Mouse (Mus musculus): Measurements from ENCODE around the gene Phactr4.

Gene Phactr4

GRCm38 (mm10) chr4:132367480-132368201 lies 54.6 kb downstream of the Phactr4 start:
- no peak for DNase-seq

DNA sequence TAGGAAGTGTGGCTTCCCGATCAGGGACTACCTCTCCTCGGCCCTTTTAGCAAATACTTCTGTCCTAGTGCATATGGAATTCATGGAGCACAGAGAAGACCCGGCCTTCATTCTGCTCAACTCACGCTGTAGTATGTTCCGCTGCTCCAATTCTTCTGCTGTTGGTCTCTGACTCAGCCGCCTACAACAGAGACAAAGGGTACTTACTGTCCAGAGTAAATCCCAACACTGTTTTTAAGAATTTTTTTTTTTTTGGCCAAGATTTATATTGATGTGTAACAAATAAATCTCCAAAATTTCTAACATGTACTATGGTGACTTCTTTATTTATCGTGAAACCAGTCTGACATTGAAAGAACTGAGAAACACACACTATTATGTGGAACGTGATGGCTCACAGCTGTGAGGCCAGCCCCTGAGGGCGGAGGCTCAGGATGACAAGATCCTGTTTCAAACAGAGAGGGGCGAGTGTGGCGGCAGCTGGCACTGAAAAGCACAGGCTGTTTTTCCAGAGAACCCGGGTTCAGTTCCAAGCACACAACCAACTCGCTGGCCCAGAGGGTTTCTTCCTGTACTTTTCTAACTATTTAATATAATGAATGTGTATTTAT lies 56.7 kb downstream of the Phactr4 start:
- no peak for DNase-seq

DNA sequence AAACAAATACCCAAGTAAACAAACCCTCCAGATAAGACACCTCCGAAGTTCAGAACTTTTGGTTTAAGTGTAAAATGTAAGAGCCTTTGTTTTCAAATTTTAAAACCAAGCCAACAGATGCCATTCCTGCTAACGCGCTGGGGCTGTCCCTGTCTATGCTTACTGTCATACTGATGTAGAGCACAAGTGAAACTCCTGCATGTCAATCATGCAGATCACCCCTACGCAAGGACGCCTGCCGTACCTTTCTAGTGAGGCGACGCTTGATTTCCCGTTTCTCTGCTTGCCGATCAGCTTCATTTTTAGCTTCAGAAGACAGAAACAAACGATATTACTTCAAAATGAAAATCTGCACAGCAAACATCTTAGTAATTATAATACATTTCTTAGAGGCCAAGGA lies 58.8 kb downstream of the Phactr4 start:
- DNase-seq: no peak

GRCm38 (mm10) chr4:132359510-132359909 lies 62.8 kb downstream of the Phactr4 start:
- DNase-seq: no peak

DNA sequence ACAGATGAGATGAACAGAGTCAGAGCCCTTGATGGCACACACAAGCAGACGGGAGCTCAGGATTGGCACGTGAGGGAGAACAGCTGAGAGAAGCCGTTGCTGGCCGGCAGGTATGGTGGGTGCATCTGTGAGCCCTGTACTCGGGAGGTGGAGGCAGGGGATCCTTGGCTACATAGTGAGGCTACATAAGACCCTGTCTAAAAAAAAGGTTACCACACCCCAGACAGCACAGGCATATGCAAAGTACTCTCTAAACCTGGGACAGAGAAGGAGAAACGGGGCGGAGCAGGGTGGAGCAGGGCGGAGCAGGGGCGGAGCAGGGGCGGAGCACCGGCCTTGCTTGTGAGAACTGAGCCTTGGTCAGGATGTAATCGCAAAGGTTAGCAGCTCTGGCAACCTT lies 66.1 kb downstream of the Phactr4 start:
- peak; percentile 29 for DNase-seq

- no peak for DNase-seq
These were observed 66.9 kb downstream of the Phactr4 start for GRCm38 (mm10) chr4:132355403-132355802.

DNA sequence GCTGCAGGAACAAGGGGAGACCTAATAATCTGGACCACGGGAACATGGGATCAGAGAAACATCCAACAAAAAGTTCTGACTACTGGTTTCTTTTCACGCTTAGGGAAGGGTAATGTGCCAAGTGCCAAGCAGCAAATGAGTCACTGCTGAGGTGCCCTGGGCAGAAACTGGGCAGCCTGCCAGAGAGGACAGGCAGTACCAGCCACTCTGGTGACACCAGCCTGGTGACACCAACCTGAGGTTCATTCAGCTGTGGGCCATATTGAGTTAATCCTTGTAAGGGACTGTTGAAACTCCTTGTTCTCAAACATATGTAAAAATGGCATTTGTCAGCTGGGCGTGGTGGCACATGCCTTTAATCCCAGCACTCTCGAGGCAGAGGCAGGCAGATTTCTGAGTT lies 67.7 kb downstream of the Phactr4 start:
- DNase-seq: no peak

DNA sequence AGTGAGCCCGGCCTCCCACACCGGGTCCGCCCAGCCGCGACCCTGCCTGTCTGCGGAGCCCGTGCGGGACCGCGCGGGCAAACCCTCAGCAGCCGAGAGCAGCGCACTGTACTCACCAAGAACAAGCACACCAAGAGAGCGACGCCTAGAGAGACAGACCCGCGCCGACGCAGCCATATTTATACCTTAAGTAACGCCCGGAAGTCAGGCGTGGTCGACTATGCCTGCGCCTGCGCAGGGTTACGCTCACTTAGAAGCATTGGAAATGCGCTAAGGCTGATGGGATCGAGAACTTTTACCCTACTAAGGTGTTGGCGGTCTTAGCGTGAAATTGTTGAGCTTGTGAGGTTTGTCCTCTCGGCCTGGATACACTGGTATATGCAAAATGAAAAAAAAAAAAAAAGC lies 68.8 kb downstream of the Phactr4 start, which contains the start of gene Rcc1:
Rcc1 (minus strand) TSS at position 125 of the 405 bp plus-strand sequence.
- DNase-seq: peak; percentile 91

- DNase-seq: no peak
These were observed 69.5 kb downstream of the Phactr4 start for GRCm38 (mm10) chr4:132352739-132353138.

DNA sequence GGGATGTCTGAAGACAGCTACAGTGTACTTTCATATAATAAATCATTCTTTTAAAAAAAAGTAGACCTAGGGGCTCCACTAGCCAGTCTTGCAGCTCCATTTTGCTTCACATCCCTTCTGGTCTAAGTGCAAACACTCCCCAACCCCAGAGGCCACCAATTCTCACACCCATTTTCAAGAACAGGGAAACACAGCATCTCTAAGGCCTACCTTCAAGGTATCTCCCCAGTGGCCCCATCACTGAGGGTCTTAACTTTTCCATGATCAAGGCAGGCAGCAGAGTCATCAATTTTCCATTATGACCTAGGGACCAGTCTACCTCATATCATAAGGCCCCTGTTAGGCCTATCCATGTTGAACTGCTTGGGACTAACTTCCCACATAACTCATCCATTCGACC lies 70.9 kb downstream of the Phactr4 start:
- DNase-seq: no peak

DNA sequence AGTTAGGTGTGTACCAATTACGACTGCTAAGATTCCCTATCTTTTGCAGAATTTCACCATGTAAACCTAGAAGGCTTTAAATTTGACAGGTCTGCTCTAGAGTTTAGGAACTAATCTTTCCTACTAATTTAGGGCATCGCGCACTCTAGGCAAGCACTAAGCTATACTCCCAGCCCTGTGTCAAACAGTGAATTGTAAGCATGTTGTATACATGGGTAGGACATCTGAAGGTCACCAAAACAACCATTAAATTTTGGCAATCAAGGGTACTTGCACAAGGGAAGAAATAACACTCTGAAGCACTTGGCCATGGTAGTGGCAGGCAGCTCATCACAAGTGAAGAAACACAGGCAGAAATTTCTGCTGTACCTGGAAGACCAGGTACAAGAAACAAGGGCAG lies 71.4 kb downstream of the Phactr4 start:
- DNase-seq: no peak

- no peak for DNase-seq
These were observed 72.1 kb downstream of the Phactr4 start for GRCm38 (mm10) chr4:132350123-132350740.

GRCm38 (mm10) chr4:132349495-132350122 lies 72.7 kb downstream of the Phactr4 start:
- no peak for DNase-seq

DNA sequence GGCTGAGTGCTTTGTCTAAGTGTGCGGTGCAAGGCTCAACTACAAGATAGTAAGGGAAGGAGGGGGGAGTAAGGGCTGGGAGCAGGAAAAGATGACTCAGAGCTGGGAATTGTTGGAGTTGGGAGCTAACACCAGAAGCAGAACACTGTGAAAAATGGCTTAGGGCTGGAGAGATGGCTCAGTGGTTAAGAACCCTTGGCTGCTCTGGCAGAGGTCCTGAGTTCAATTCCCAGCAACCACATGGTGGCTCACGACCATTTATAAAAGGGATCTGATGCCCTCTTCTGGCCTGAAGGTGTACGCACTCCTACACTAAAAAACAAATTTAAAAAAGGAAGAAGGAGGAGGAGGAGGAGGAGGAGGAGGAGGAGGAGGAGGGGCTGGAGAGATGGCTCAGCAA lies 75.6 kb downstream of the Phactr4 start:
- no peak for DNase-seq

DNA sequence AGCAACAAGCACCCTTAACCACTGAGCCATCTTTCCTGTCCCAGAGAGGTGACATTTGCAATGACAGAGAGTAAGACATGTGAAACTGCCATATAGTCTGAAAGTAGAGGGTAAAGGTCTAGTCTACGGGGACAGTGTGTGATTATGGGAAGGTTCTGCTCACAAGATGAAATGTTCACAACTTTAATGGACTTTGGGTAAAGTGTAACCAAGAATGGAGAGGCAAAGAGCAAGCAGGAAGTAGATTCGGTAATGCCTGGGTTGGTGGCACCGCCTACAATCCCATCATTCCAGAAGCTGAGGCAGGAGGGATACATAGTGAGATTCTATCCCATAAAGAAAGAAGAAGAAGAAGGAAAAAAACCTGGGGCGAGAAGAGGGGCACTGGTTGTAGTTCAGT lies 76.0 kb downstream of the Phactr4 start:
- DNase-seq: no peak

GRCm38 (mm10) chr4:132345843-132346212 lies 76.5 kb downstream of the Phactr4 start:
- DNase-seq: no peak

DNA sequence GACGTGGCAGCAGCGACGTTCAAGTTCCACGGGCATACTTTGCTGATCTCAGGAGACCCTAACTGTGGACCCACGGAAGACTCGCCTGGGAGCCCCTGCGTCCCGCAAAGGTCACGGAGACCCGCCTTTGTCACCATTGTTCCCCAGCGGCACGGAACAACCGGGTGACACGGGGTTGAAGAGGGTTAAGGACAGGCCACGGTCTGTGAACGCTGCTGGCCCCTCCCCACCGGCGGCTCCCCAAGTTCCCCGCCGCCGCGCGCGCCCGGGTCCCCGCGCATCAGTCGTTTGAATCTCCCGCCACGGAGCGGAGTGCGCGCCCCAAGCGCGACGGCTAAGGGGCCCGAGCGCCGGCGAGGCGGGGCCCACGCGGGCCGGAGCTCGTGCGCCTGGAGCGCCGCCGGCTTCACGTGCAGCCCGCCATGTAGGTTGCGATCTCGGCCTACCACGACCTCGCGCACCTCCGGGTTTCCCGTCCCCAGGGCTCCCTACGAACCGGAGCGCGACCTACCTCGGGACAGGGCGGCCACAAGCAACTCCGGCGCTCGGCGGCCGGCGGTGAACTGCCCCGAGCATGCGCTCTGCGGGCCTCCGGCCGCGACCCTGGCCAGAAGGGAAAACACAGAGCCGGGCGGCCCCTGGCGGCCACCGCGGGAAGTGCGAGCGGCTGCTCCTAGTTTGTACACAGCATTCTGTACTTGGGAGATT lies 77.0 kb downstream of the Phactr4 start:
- peak; percentile 92 for DNase-seq

GRCm38 (mm10) chr4:132344403-132345134 lies 77.7 kb downstream of the Phactr4 start:
- peak; percentile 15 for DNase-seq

DNA sequence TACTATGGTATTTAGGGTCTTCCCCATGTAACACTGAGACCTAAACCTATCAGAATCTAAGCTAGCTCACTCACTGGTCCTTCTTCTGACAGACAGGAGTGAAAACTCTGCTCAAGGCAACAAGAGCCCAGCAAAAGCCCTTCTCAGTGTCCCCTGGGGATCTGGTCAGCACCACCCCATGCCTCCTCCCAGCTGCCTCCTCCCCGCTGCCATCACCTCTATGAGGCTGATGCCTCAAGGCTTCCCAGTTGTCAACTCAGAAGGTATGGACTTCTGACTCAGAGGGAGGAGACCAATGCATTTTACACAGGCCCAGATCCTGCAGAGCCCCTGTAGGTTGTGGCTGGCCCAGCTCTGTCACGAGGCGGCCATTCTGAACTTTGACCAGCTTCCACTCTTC lies 80.8 kb downstream of the Phactr4 start:
- no peak for DNase-seq

DNA sequence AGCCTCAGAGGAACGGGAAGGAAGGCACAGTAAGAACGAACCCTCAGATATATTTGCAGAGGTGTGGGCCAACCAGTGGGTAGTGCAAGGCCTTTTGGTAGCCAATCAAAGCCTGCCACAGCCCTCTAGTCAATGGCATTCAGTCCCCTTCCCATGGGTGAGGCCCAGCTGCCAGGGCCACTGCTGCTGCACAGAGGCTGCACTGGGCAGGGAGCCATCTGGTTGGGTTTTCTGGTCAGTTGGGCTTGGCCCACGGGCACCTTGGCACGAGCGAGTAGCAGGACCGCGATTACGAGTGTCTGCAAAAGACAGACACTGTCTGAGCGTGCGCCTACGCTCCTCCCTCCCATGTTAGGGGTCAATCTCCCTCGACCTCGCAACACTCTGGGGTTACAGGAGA lies 83.3 kb downstream of the Phactr4 start:
- peak; percentile 39 for DNase-seq

DNA sequence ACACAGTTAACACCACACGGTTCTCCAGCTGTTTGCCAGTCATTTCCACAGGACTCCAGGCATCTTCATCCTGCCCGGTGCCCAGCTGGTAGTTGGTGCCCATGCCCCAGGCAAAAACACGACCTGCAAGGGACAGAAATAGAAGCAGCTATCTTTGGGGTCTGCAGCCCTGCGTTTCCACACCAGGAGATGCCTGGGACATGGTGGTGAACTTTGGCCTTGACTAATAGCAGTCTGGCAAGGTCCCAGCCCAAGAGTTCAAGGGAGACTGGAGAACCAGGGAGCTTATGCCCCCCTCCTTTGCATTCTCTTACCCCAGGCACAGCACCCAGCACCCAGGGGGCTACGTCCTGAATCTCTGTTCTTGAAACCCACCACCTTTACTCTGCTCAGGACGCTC lies 89.4 kb downstream of the Phactr4 start:
- DNase-seq: no peak

DNA sequence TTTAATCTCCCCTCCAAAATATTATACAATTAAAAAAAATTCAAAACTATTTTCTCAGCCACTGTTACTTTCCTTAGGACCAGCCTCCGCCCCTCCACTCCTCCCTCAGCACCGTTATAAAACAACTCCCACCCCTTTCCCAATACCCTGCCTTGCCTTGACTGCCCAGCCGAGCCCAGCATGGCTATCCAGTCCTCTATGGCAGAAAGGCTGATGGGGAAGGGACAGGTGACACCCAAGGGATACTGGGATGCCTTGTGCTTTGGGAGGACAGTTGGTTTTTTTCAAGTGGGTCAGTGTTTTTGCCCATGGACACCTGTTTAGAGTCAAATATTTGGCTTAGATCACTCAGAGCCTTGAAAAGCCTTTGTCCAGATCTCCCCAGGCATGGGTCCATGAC lies 90.3 kb downstream of the Phactr4 start:
- DNase-seq: no peak

Data from right cerebral cortex, adult 18-20 months (tissue).